Mouse (Mus musculus): Measurements from ENCODE around the gene Sf3b3. TPM values are rescaled to one million over a fixed set of nuclear protein-coding genes. Genes with fewer than 3 reads are reported as not detected.
A peak's percentile ranks its signal among the peaks of the same experiment; 100 is the strongest.

Sf3b3 gene
- polyA plus RNA-seq, 1 experiment from 2014 or later, result 38.6 TPM

- Histone ChIP-seq H3K27ac (replicated peaks) (no peak overlapping the region), H3K9me3 (ENCODE audit: control insufficient read depth, low read length) (no peaks in the 10 kb centered on the region), H3K4me1 (replicated peaks; ENCODE audit: control insufficient read depth, insufficient read depth) (no peaks in the 10 kb centered on the region), H3K4me2 (replicated peaks; ENCODE audit: low read depth) (no peak overlapping the region), H3K9ac (ENCODE audit: low read length) (no peak overlapping the region), H3K36me3 (ENCODE audit: control insufficient read depth, insufficient read depth, low read length) (peaks cover 12% of the 10 kb centered on the region; the same call in 1 of the 2 replicates), H3K27me3 (ENCODE audit: control insufficient read depth, insufficient read depth, low read length) (no peaks in the 10 kb centered on the region), H3K4me3 (ENCODE audit: low read depth, low read length) (no peak overlapping the region)
- DNase-seq (ENCODE audit: low spot score), result no peak
- peak; percentile 22; the same call in 1 of the 2 replicates for ATAC-seq (ENCODE audit: low FRiP score, low TSS enrichment)
- WGBS, result 69% methylated on average over 12 of the region's 12 CpGs
- TF ChIP-seq EP300 (optimal IDR thresholded peaks at IDR 0.05), result no peak
- no peak for TF ChIP-seq CTCF (IDR thresholded peaks at IDR 0.05; ENCODE audit: low read depth)
Observed at GRCm38 (mm10) chr8:110889904-110890470, 43.4 kb upstream of the Sf3b3 start.

- Histone ChIP-seq H3K36me3 (ENCODE audit: control insufficient read depth, insufficient read depth, low read length) (peaks cover 16% of the 10 kb centered on the region), H3K4me3 (ENCODE audit: low read depth, low read length) (no peak overlapping the region), H3K27ac (replicated peaks) (no peak overlapping the region), H3K4me1 (replicated peaks; ENCODE audit: control insufficient read depth, insufficient read depth) (no peaks in the 10 kb centered on the region), H3K27me3 (ENCODE audit: control insufficient read depth, insufficient read depth, low read length) (no peaks in the 10 kb centered on the region), H3K4me2 (replicated peaks; ENCODE audit: low read depth) (no peak overlapping the region), H3K9ac (ENCODE audit: low read length) (no peak overlapping the region), H3K9me3 (ENCODE audit: control insufficient read depth, low read length) (no peaks in the 10 kb centered on the region)
- ATAC-seq (ENCODE audit: low FRiP score, low TSS enrichment) (no peak), DNase-seq (ENCODE audit: low spot score) (no peak)
- 90% methylated on average over 16 of the region's 16 CpGs for WGBS
- TF ChIP-seq EP300 (optimal IDR thresholded peaks at IDR 0.05) (no peak), CTCF (IDR thresholded peaks at IDR 0.05; ENCODE audit: low read depth) (no peak)
Observed at GRCm38 (mm10) chr8:110888860-110889259, 42.3 kb upstream of the Sf3b3 start.

GRCm38 (mm10) chr8:110888441-110888840, 41.9 kb upstream of the Sf3b3 start:
- DNase-seq (ENCODE audit: low spot score), result no peak
- Histone ChIP-seq H3K4me1 (replicated peaks; ENCODE audit: control insufficient read depth, insufficient read depth) (no peaks in the 10 kb centered on the region), H3K9ac (ENCODE audit: low read length) (no peak overlapping the region), H3K36me3 (ENCODE audit: control insufficient read depth, insufficient read depth, low read length) (peaks cover 19% of the 10 kb centered on the region), H3K4me2 (replicated peaks; ENCODE audit: low read depth) (no peak overlapping the region), H3K4me3 (ENCODE audit: low read depth, low read length) (no peak overlapping the region), H3K27me3 (ENCODE audit: control insufficient read depth, insufficient read depth, low read length) (no peaks in the 10 kb centered on the region), H3K9me3 (ENCODE audit: control insufficient read depth, low read length) (no peaks in the 10 kb centered on the region), H3K27ac (replicated peaks) (no peak overlapping the region)
- no peak for ATAC-seq (ENCODE audit: low FRiP score, low TSS enrichment)
- 90% methylated on average over 8 of the region's 8 CpGs for WGBS
- TF ChIP-seq EP300 (optimal IDR thresholded peaks at IDR 0.05) (no peak), CTCF (IDR thresholded peaks at IDR 0.05; ENCODE audit: low read depth) (no peak)

GRCm38 (mm10) chr8:110887551-110887950, 41.0 kb upstream of the Sf3b3 start:
- H3K36me3 ChIP-seq (ENCODE audit: control insufficient read depth, insufficient read depth, low read length), result peaks cover 23% of the 10 kb centered on the region
- H3K4me3 ChIP-seq (ENCODE audit: low read depth, low read length), result no peak overlapping the region
- DNase-seq (ENCODE audit: low spot score) (no peak), ATAC-seq (ENCODE audit: low FRiP score, low TSS enrichment) (no peak)
- TF ChIP-seq EP300 (optimal IDR thresholded peaks at IDR 0.05), result no peak
- no peak for TF ChIP-seq CTCF (IDR thresholded peaks at IDR 0.05; ENCODE audit: low read depth)
- H3K27me3 ChIP-seq (ENCODE audit: control insufficient read depth, insufficient read depth, low read length), result no peaks in the 10 kb centered on the region
- H3K4me1 ChIP-seq (replicated peaks; ENCODE audit: control insufficient read depth, insufficient read depth), result no peaks in the 10 kb centered on the region
- H3K27ac ChIP-seq (replicated peaks), result no peak overlapping the region
- H3K9ac ChIP-seq (ENCODE audit: low read length), result no peak overlapping the region
- 88% methylated on average over 10 of the region's 10 CpGs for WGBS
- H3K4me2 ChIP-seq (replicated peaks; ENCODE audit: low read depth), result no peak overlapping the region
- no peaks in the 10 kb centered on the region for H3K9me3 ChIP-seq (ENCODE audit: control insufficient read depth, low read length)

GRCm38 (mm10) chr8:110886634-110887033, 40.0 kb upstream of the Sf3b3 start:
- ATAC-seq (ENCODE audit: low FRiP score, low TSS enrichment) (no peak), DNase-seq (ENCODE audit: low spot score) (no peak)
- TF ChIP-seq CTCF (IDR thresholded peaks at IDR 0.05; ENCODE audit: low read depth), result no peak
- TF ChIP-seq EP300 (optimal IDR thresholded peaks at IDR 0.05), result no peak
- H3K36me3 ChIP-seq (ENCODE audit: control insufficient read depth, insufficient read depth, low read length), result peaks cover 32% of the 10 kb centered on the region
- 85% methylated on average over 3 of the region's 3 CpGs for WGBS
- no peaks in the 10 kb centered on the region for H3K27me3 ChIP-seq (ENCODE audit: control insufficient read depth, insufficient read depth, low read length)
- no peaks in the 10 kb centered on the region for H3K4me1 ChIP-seq (replicated peaks; ENCODE audit: control insufficient read depth, insufficient read depth)
- H3K4me3 ChIP-seq (ENCODE audit: low read depth, low read length), result no peak overlapping the region
- no peak overlapping the region for H3K9ac ChIP-seq (ENCODE audit: low read length)
- H3K27ac ChIP-seq (replicated peaks), result no peak overlapping the region
- H3K9me3 ChIP-seq (ENCODE audit: control insufficient read depth, low read length), result no peaks in the 10 kb centered on the region
- no peak overlapping the region for H3K4me2 ChIP-seq (replicated peaks; ENCODE audit: low read depth)

GRCm38 (mm10) chr8:110883824-110884223, 37.2 kb upstream of the Sf3b3 start:
- Histone ChIP-seq H3K27me3 (ENCODE audit: control insufficient read depth, insufficient read depth, low read length) (no peaks in the 10 kb centered on the region), H3K36me3 (ENCODE audit: control insufficient read depth, insufficient read depth, low read length) (peaks cover 31% of the 10 kb centered on the region), H3K4me3 (ENCODE audit: low read depth, low read length) (no peak overlapping the region), H3K4me2 (replicated peaks; ENCODE audit: low read depth) (no peak overlapping the region), H3K4me1 (replicated peaks; ENCODE audit: control insufficient read depth, insufficient read depth) (no peaks in the 10 kb centered on the region), H3K27ac (replicated peaks) (no peak overlapping the region), H3K9ac (ENCODE audit: low read length) (no peak overlapping the region), H3K9me3 (ENCODE audit: control insufficient read depth, low read length) (no peaks in the 10 kb centered on the region)
- TF ChIP-seq CTCF (IDR thresholded peaks at IDR 0.05; ENCODE audit: low read depth), result no peak
- no peak for TF ChIP-seq EP300 (optimal IDR thresholded peaks at IDR 0.05)
- WGBS, result 95% methylated on average over 18 of the region's 18 CpGs
- no peak for DNase-seq (ENCODE audit: low spot score)
- ATAC-seq (ENCODE audit: low FRiP score, low TSS enrichment), result no peak

Measured in stomach, postnatal 0 days (tissue).